Mouse (Mus musculus) thymus, adult 2 months (tissue): ENCODE results near the gene Galnt17. TPM values are rescaled to one million over a fixed set of nuclear protein-coding genes. Genes with fewer than 3 reads are reported as not detected.

ENCODE experiments used
- DNase-seq: peaks from one replicate; pipeline ENCODE4 v3.0.0; 2021
- H3K27ac ChIP-seq: fragments of 200-500 bp; 2 replicates; pipeline ENCODE4 v1.5.1; 2012; ENCODE audit warnings: low read length, control low read depth; ENCODE audit not compliant: control insufficient read depth, insufficient read depth
- H3K27me3 ChIP-seq: fragments of 200-500 bp; 2 replicates; pipeline ENCODE4 v1.6.1; 2012; ENCODE audit warnings: mild to moderate bottlenecking, low read length, moderate library complexity, mixed read lengths; ENCODE audit not compliant: control insufficient read depth, insufficient read depth
- H3K36me3 ChIP-seq: fragments of 200-500 bp; 2 replicates; pipeline ENCODE4 v1.6.1; 2012; ENCODE audit warnings: mild to moderate bottlenecking, low read length, moderate library complexity; ENCODE audit not compliant: control insufficient read depth, insufficient read depth
- H3K4me1 ChIP-seq: fragments of 200-500 bp; replicated peaks from 2 replicates; pipeline ENCODE4 v1.6.1; 2012; ENCODE audit warnings: low read length; ENCODE audit not compliant: control insufficient read depth, insufficient read depth
- H3K4me3 ChIP-seq: fragments of 200-500 bp; 2 replicates; pipeline ENCODE4 v1.5.1; 2012; ENCODE audit warnings: mild to moderate bottlenecking, low read length, control low read depth, moderate library complexity; ENCODE audit not compliant: control insufficient read depth, insufficient read depth
- CTCF ChIP-seq: fragments of 200-500 bp; IDR thresholded peaks from 2 replicates; pipeline ENCODE4 v1.5.1; 2012; ENCODE audit warnings: mild to moderate bottlenecking, control low read depth, low read length, moderate library complexity, borderline replicate concordance; ENCODE audit not compliant: control insufficient read depth, poor library complexity, insufficient read depth; ENCODE audit errors: extremely low read depth
- POLR2A ChIP-seq: fragments of 200-500 bp; IDR thresholded peaks from 2 replicates; pipeline ENCODE4 v1.6.1; 2012; ENCODE audit warnings: mild to moderate bottlenecking, low read length, control low read depth, moderate library complexity; ENCODE audit not compliant: control insufficient read depth, poor library complexity, insufficient read depth; ENCODE audit errors: extremely low read depth
- WGBS: fragments of 180-500 bp; shearing (Covaris S2); methylation state at CpG from one replicate; pipeline ENCODE4 v1.1.7; 2018; 5-methylcytosine and 5-hydroxymethylcytosine counted together
- polyA plus RNA-seq: library from polyadenylated mRNA; depleted of rRNA; stranded (reverse); fragments of >200 nt; gene quantifications from 2 replicates; pipeline ENCODE4 v1.2.3, GENCODE M21; 2012

The Galnt17 gene
- polyA plus RNA-seq, 1 experiment, result 2.0 TPM

DNA sequence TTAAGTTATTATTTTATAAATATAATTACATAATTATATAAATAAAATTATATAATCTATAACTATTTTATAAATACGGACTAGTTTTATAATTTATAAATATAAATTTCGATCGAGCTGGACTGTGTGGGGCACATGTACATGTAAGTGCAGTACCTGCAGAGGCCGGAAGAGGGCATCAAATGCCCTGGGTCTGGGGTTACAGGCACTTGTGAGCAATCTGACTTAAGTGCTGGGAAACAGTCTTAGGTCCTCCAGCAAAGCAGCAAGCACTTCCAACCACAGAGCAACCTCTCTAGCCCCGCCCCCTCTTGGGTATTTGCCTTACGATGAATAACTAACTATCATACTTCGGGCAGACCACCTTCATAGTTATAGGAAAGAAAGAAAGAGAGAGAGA lies 388.3 kb downstream of the Galnt17 start:
- WGBS, result 95% methylated on average over 7 of the region's 7 CpGs
- H3K4me3 ChIP-seq, result no peak overlapping the region

DNA sequence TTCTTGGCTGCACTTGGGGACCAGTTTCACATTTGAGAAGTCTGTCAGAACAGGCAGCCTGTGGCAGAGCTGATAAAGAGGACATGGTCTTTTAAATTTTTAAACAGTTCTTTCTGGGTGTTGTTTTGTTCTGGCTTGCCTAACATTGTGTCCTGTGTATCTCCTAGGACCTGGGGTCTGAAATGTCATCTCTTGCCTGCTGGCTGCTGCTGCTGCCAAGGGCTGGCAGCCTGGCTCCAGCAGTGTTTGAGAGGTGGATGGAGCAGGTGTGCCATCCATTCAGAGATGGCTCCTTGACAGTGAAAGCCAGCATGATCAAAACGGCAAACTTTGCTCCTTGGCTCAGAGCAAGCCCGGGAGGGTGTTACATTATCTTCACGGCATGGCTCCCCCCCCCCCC lies 393.7 kb downstream of the Galnt17 start:
- no peaks in the 10 kb centered on the region for H3K36me3 ChIP-seq
- DNase-seq, result no peak
- no peaks in the 10 kb centered on the region for H3K27me3 ChIP-seq
- WGBS, result 89% methylated on average over 3 of the region's 3 CpGs
- TF ChIP-seq POLR2A, result no peak
- TF ChIP-seq CTCF, result no peak
- no peaks in the 10 kb centered on the region for H3K4me1 ChIP-seq
- H3K27ac ChIP-seq, result no peak overlapping the region
- H3K4me3 ChIP-seq, result no peak overlapping the region

More for the DNA sequence above, 388.3 kb downstream of the Galnt17 start:
- Histone ChIP-seq H3K27ac (no peak overlapping the region), H3K36me3 (no peaks in the 10 kb centered on the region), H3K4me1 (no peaks in the 10 kb centered on the region), H3K27me3 (no peaks in the 10 kb centered on the region)
- no peak for TF ChIP-seq POLR2A
- no peak for TF ChIP-seq CTCF
- no peak for DNase-seq

DNA sequence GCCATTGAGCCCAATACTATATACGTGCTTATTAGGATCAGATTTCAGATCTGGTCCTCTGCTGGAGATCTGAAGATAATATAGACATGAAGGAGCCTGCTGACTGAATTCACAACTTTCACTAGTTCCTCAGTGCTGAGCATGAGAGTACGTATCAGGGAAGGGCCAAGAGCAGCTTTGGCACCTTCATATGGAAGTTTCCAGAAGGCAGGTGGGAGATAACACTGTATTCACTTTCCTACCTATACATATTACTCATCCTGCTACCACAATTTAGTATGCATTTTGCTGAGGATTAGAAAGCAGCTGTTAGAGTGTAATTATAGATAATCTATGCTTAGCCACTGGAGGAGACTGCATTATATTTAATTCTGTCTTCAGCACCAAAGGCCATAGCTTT lies 396.7 kb downstream of the Galnt17 start:
- no peak for DNase-seq
- no peaks in the 10 kb centered on the region for H3K36me3 ChIP-seq
- H3K4me3 ChIP-seq, result no peak overlapping the region
- 79% methylated on average over 2 of the region's 2 CpGs for WGBS
- no peaks in the 10 kb centered on the region for H3K27me3 ChIP-seq
- H3K4me1 ChIP-seq, result no peaks in the 10 kb centered on the region
- no peak overlapping the region for H3K27ac ChIP-seq
- no peak for TF ChIP-seq CTCF
- no peak for TF ChIP-seq POLR2A

DNA sequence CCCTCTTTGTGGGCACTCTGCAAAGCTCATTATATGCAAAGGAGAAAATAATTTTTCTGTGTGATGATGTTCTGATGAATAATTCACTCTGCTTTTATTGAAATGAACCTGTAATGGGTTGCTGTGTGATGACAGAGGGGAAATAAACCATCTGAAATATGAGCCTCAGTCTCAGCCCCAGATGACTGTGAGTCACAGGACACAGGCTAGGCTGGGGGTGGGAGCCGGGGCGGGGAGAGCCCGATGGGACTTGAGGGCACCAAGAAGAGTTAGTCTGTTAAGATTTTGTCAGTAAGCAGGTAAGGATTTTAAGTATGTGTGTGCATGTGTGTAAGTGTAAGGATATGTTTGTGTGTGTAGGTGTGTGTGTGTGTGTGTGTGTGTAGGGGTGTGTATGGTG lies 406.6 kb downstream of the Galnt17 start:
- H3K27ac ChIP-seq, result no peak overlapping the region
- H3K4me3 ChIP-seq, result no peak overlapping the region
- no peak for DNase-seq
- TF ChIP-seq POLR2A, result no peak
- TF ChIP-seq CTCF, result no peak
- H3K4me1 ChIP-seq, result no peaks in the 10 kb centered on the region
- WGBS, result 83% methylated on average over 3 of the region's 3 CpGs
- no peaks in the 10 kb centered on the region for H3K36me3 ChIP-seq
- H3K27me3 ChIP-seq, result no peaks in the 10 kb centered on the region

DNA sequence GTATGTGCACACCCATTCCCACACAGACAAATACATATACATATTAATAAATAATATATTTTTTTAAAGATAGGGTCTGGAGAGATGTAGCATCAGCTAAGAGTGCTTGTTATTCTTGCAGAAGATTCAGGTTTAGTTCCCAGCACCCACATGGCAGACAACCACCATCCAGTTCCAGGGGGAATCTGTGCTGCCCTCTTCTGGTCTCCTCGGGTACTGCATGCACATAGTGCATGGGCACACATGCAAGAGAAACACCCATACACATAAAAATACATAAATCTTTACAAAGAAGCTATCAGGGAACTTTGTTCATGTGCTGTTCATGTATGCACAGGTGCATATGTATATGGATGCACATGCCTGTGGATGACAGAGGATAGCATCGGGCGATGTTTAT lies 412.3 kb downstream of the Galnt17 start:
- TF ChIP-seq CTCF (no peak), POLR2A (no peak)
- Histone ChIP-seq H3K4me3 (no peak overlapping the region), H3K27me3 (no peaks in the 10 kb centered on the region), H3K36me3 (no peaks in the 10 kb centered on the region), H3K4me1 (no peaks in the 10 kb centered on the region), H3K27ac (no peak overlapping the region)
- DNase-seq, result no peak
- 95% methylated on average over 3 of the region's 3 CpGs for WGBS

DNA sequence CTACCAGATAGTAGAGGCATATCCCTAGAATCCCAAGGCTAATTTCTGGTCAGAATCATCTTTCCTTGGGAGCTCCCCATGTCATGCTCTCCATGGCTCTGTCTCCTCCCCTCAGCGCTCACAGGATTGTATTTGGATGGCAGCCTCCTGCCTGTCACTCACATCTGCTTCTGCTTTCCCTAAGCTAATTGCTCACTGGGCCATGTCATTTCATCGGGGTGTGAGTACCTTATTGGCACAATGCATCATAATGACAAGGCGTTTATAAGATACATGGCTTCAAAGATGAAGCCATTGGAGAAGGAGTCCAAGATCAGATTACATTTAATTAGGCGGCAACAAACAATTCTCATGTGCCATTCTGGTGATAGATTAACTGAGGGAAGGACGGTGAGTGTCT lies 416.6 kb downstream of the Galnt17 start:
- 82% methylated on average over 5 of the region's 5 CpGs for WGBS
- Histone ChIP-seq H3K4me3 (no peak overlapping the region), H3K27me3 (no peaks in the 10 kb centered on the region), H3K36me3 (no peaks in the 10 kb centered on the region), H3K27ac (no peak overlapping the region), H3K4me1 (no peaks in the 10 kb centered on the region)
- DNase-seq, result no peak
- TF ChIP-seq CTCF (no peak), POLR2A (no peak)

DNA sequence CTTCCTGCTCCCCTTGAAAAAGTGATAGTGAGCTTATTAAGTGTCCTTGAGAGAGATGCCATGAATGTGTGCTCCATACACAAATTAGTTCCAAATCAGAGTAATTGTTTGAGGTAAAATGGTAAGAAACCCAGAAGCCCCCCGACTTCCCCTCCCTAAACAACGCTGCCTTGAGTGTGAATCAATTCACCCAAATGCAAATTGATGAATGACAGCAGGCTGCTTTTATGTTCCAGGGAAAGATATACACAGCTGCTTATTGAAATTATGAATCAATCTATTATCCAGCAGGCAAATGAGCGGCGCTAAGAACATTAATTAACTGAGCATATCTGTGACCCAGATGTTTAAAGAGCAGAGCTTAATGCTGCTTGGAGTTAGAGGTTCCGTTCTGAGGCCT lies 428.0 kb downstream of the Galnt17 start:
- Histone ChIP-seq H3K4me1 (no peaks in the 10 kb centered on the region), H3K27me3 (no peaks in the 10 kb centered on the region), H3K4me3 (no peak overlapping the region), H3K27ac (no peak overlapping the region), H3K36me3 (no peaks in the 10 kb centered on the region)
- DNase-seq, result no peak
- 92% methylated on average over 5 of the region's 5 CpGs for WGBS
- TF ChIP-seq CTCF (no peak), POLR2A (no peak)
